Mouse (Mus musculus): ENCODE data around the gene Gltpd2. TPM values are rescaled to one million over a fixed set of nuclear protein-coding genes. Genes with fewer than 3 reads are reported as not detected.
"Not testable (repeated sequence)": the region's sequence is repeated elsewhere in the genome, so short reads cannot be mapped to it uniquely, and the experiment has no call there.

The Gltpd2 gene
- total RNA-seq, 2 experiments from 2014 or later, result not detected

- intact Hi-C loops (cut with DNase I), result no loop called here
- peak; percentile 32 to 57 for DNase-seq
Observed at GRCm38 (mm10) chr11:70513520-70513919, 5.5 kb upstream of the Gltpd2 start.

- intact Hi-C loops (cut with DNase I), result no loop called here
- DNase-seq, result no peak
Observed at GRCm38 (mm10) chr11:70514288-70514687, 4.7 kb upstream of the Gltpd2 start, which contains the start of gene Vmo1. TSS of gene Vmo1 (minus strand) at chr11:70514616.

- intact Hi-C loops (cut with DNase I), result loop anchor here (1.0 to 2.0 kb wide), 2 partner anchors 89 to 238 kb away; no protein-coding TSS in a partner anchor
- peak in 1 of 2 experiments; percentile 50 for DNase-seq
Observed at GRCm38 (mm10) chr11:70516352-70516751, 2.6 kb upstream of the Gltpd2 start.

GRCm38 (mm10) chr11:70518436-70518835, 560 bp upstream of the Gltpd2 start:
- intact Hi-C loops (cut with DNase I), result no loop called here
- DNase-seq, result no peak

- intact Hi-C loops (cut with DNase I), result no loop called here
- peak; percentile 61 to 62 for DNase-seq
Observed at GRCm38 (mm10) chr11:70520178-70520769, 1.3 kb downstream of the Gltpd2 start.

- intact Hi-C loops (cut with DNase I); DNase-seq: not testable (repeated sequence)
Observed at GRCm38 (mm10) chr11:70523306-70523989, 4.5 kb downstream of the Gltpd2 start.

GRCm38 (mm10) chr11:70524782-70525181, 5.8 kb downstream of the Gltpd2 start:
- no peak for DNase-seq
- intact Hi-C loops (cut with DNase I), result no loop called here

GRCm38 (mm10) chr11:70525184-70525678, 6.2 kb downstream of the Gltpd2 start, which contains the start of gene Psmb6:
TSS of gene Psmb6 (plus strand) at chr11:70525367.
- intact Hi-C loops (cut with DNase I), result no loop called here
- peak; percentile 84 to 90 for DNase-seq

- no peak for DNase-seq
- intact Hi-C loops (cut with DNase I), result no loop called here
Observed at GRCm38 (mm10) chr11:70525726-70526125, 6.7 kb downstream of the Gltpd2 start.

GRCm38 (mm10) chr11:70526211-70526610, 7.2 kb downstream of the Gltpd2 start:
- intact Hi-C loops (cut with DNase I), result no loop called here
- no peak for DNase-seq

GRCm38 (mm10) chr11:70528610-70529009, 9.6 kb downstream of the Gltpd2 start:
- no peak for DNase-seq
- intact Hi-C loops (cut with DNase I), result no loop called here

GRCm38 (mm10) chr11:70531065-70531464, 12.1 kb downstream of the Gltpd2 start:
- DNase-seq; intact Hi-C loops (cut with DNase I): not testable (repeated sequence)

- DNase-seq, result no peak
- intact Hi-C loops (cut with DNase I), result no loop called here
Observed at GRCm38 (mm10) chr11:70532839-70533238, 13.8 kb downstream of the Gltpd2 start, which contains the start of gene Gm40193. TSS of gene Gm40193 (minus strand) at chr11:70532939.

- intact Hi-C loops (cut with DNase I), result no loop called here
- DNase-seq, result no peak
Observed at GRCm38 (mm10) chr11:70539423-70539822, 20.4 kb downstream of the Gltpd2 start.

- DNase-seq, result peak; percentile 90
- intact Hi-C loops (cut with DNase I), result no loop called here
Observed at GRCm38 (mm10) chr11:70539877-70540587, 21.0 kb downstream of the Gltpd2 start, which contains the start of gene Pld2. TSS of gene Pld2 (plus strand) at chr11:70540064.

GRCm38 (mm10) chr11:70540928-70541327, 21.9 kb downstream of the Gltpd2 start:
- intact Hi-C loops (cut with DNase I), result no loop called here
- DNase-seq, result no peak

- no peak for DNase-seq
- intact Hi-C loops (cut with DNase I), result no loop called here
Observed at GRCm38 (mm10) chr11:70541415-70541814, 22.4 kb downstream of the Gltpd2 start.

- DNase-seq, result no peak
- intact Hi-C loops (cut with DNase I), result no loop called here
Observed at GRCm38 (mm10) chr11:70544496-70544895, 25.5 kb downstream of the Gltpd2 start.

GRCm38 (mm10) chr11:70551526-70551925, 32.5 kb downstream of the Gltpd2 start:
- DNase-seq, result no peak
- intact Hi-C loops (cut with DNase I), result no loop called here

- intact Hi-C loops (cut with DNase I), result no loop called here
Observed at GRCm38 (mm10) chr11:70553940-70554339, 34.9 kb downstream of the Gltpd2 start.

GRCm38 (mm10) chr11:70557545-70557944, 38.5 kb downstream of the Gltpd2 start:
- intact Hi-C loops (cut with DNase I), result no loop called here
- DNase-seq, result no peak

More at GRCm38 (mm10) chr11:70553940-70554339, 34.9 kb downstream of the Gltpd2 start:
- DNase-seq, result no peak

Data from heart, postnatal 14 days (tissue).